Mouse (Mus musculus): ENCODE results near the gene Arl8a. TPM values are rescaled to one million over a fixed set of nuclear protein-coding genes. Genes with fewer than 3 reads are reported as not detected.

Arl8a gene
- total and polyA plus RNA-seq, 3 experiments = 45.0 to 99.6 (median 93.7) TPM

DNA sequence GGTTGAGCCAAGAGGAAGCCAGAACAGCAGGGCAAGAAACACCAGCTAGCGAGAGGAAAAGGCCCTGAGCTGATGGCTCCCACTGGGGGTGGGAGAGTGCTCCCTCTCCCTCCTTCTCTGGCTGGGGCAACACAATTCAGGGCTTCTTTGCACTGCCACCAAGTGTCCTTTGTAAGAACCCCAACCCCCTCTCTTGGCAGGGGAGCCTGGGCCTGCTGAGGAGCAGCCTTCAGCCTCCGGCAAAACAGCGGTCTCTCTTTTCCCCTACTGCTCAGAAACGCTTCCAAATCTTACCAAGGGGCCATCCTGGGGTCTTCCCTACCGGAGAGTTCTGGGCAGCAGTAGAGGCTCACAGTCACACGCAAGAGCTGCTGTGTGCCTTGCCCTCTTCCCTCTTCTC, 16.1 kb downstream of the Arl8a start:
- no peaks in the 10 kb centered on the region for H3K9me3 ChIP-seq (replicated peaks)
- TF ChIP-seq GATA2 (IDR thresholded peaks at IDR 0.05; ENCODE audit: borderline replicate concordance, low read depth, low read length) (no peak), TAL1 (conservative IDR thresholded peaks at IDR 0.05; ENCODE audit: low read depth, low read length) (no peak), POLR2AphosphoS5 (IDR thresholded peaks at IDR 0.05; ENCODE audit: insufficient replicate concordance, low read depth, low read length) (no peak)
- peaks cover 37% of the 10 kb centered on the region for H3K27me3 ChIP-seq (ENCODE audit: insufficient read depth, low read length)
- no peak for DNase-seq (ENCODE audit: low spot score)
- ATAC-seq (ENCODE audit: extremely low read depth, insufficient number of reproducible peaks, low FRiP score, poor library complexity, severe bottlenecking) = no peak
- H3K4me3 ChIP-seq (ENCODE audit: low read depth, low read length) = no peak overlapping the region
- H3K36me3 ChIP-seq (replicated peaks) = no peaks in the 10 kb centered on the region
- no peaks in the 10 kb centered on the region for H3K4me1 ChIP-seq (ENCODE audit: insufficient read depth, low read depth, low read length)

DNA sequence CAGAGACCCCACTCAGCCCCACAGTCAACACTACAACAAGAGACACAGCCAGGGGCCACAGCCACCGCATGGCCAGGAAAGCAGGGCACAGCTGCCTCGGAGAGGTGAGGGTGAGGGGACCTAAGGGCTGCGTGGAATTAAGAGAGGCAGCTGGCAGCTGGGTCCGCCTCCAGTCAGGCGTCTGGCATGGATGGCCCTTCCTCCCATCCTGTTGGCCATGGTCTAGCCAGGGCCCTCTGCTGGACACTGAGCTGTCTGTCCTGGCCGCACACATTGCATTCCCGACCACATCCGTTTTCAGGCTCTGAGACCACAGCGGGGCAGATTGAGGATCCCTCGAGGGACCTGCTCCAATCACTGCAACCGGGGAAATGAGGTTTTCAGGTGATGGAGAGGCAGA, 20.8 kb downstream of the Arl8a start, which contains the start of gene Gpr37l1:
Gene Gpr37l1, minus strand, starts transcription at position 247 of the 400 bp plus-strand sequence.
- TF ChIP-seq GATA2 (IDR thresholded peaks at IDR 0.05; ENCODE audit: borderline replicate concordance, low read depth, low read length) = no peak
- no peak for TF ChIP-seq TAL1 (conservative IDR thresholded peaks at IDR 0.05; ENCODE audit: low read depth, low read length)
- no peak for TF ChIP-seq CTCF (IDR thresholded peaks at IDR 0.05; ENCODE audit: low read depth, low read length)
- TF ChIP-seq POLR2AphosphoS5 (IDR thresholded peaks at IDR 0.05; ENCODE audit: insufficient replicate concordance, low read depth, low read length) = no peak
- no peak for TF ChIP-seq GATA1 (IDR thresholded peaks at IDR 0.05; ENCODE audit: borderline replicate concordance, low read length)
- DNase-seq (ENCODE audit: low spot score) (no peak), ATAC-seq (ENCODE audit: extremely low read depth, insufficient number of reproducible peaks, low FRiP score, poor library complexity, severe bottlenecking) (no peak)
- Histone ChIP-seq H3K4me1 (ENCODE audit: insufficient read depth, low read depth, low read length) (no peaks in the 10 kb centered on the region), H3K4me3 (ENCODE audit: low read depth, low read length) (no peak within 1 kb of the TSS), H3K9me3 (replicated peaks) (no peaks in the 10 kb centered on the region), H3K36me3 (replicated peaks) (no peaks in the 10 kb centered on the region), H3K27me3 (ENCODE audit: insufficient read depth, low read length) (peaks cover 24% of the 10 kb centered on the region)

DNA sequence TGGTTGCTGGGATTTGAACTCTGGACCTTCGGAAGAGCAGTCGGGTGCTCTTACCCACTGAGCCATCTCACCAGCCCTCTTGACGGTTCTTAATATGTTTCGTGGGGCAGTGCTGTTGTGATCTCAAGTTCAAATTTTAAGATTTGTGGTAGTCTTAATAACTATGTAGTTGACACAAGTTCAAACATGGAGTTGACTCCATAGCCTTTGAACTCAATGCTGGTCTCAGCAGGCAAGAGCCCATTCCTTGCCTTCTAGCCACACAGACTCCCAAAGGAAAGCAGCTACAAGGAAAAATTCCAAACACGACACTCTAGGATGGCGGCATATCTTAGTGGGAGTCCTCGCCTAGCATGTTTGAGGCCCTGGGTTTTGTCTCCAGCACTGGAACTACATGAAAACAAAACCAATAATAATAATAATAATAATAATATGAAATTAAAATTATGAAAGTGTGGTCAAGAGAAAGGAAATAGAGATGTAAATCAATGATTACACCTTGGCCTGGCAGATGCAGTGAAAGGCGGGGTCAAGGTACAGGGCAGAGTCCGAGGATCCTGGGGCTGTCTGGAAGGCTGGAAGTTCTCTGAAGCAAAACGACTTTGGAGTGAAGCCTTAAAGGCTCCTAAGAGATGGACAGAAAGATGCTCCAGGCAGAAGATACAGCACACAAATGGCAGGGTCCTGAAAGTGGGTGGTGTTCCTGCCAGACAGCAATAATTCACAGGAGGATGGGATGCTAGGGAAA, 22.0 kb downstream of the Arl8a start:
- ATAC-seq (ENCODE audit: extremely low read depth, insufficient number of reproducible peaks, low FRiP score, poor library complexity, severe bottlenecking) (no peak), DNase-seq (ENCODE audit: low spot score) (no peak)
- Histone ChIP-seq H3K4me3 (ENCODE audit: low read depth, low read length) (no peak overlapping the region), H3K9me3 (replicated peaks) (no peaks in the 10 kb centered on the region), H3K36me3 (replicated peaks) (no peaks in the 10 kb centered on the region), H3K4me1 (ENCODE audit: insufficient read depth, low read depth, low read length) (no peaks in the 10 kb centered on the region), H3K27me3 (ENCODE audit: insufficient read depth, low read length) (peaks cover 25% of the 10 kb centered on the region)
- TF ChIP-seq POLR2AphosphoS5 (IDR thresholded peaks at IDR 0.05; ENCODE audit: insufficient replicate concordance, low read depth, low read length) = no peak
- no peak for TF ChIP-seq TAL1 (conservative IDR thresholded peaks at IDR 0.05; ENCODE audit: low read depth, low read length)

DNA sequence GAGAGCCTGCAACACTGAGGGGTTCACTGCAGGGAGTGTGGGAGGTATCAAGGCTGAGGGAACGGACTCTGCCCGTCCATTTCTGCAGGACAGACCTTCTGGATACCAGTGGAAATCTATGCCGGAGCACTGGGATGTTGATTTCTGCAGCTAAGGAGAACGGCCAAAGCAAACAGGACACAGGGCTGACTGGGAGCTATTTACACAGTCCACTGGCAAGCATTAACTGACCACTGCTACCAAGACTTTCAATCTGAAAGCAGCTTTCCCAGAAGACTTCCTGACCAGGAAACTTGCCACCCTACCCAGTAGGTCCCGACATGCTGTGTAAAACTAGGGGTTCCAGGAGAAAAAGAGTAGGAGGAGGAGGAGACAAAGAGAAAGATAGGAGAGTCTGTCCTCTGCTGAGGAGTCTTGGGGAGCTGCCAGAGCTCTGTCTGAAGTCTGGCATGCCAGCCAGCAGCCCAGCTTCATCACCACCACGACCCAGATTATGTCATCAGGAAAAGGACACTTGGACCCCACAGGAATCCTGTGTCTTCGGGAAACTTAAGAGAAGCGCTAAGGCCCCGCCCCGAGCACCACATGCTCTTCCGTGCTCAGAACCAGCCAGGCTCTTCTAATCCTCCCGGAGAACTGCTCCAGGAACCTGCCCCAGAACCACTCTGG, 23.1 kb downstream of the Arl8a start:
- DNase-seq (ENCODE audit: low spot score) (no peak), ATAC-seq (ENCODE audit: extremely low read depth, insufficient number of reproducible peaks, low FRiP score, poor library complexity, severe bottlenecking) (no peak)
- H3K9me3 ChIP-seq (replicated peaks) = no peaks in the 10 kb centered on the region
- H3K4me1 ChIP-seq (ENCODE audit: insufficient read depth, low read depth, low read length) = no peaks in the 10 kb centered on the region
- H3K36me3 ChIP-seq (replicated peaks) = no peaks in the 10 kb centered on the region
- peaks cover 25% of the 10 kb centered on the region for H3K27me3 ChIP-seq (ENCODE audit: insufficient read depth, low read length)
- TF ChIP-seq TAL1 (conservative IDR thresholded peaks at IDR 0.05; ENCODE audit: low read depth, low read length) (no peak), POLR2AphosphoS5 (IDR thresholded peaks at IDR 0.05; ENCODE audit: insufficient replicate concordance, low read depth, low read length) (no peak), GATA1 (IDR thresholded peaks at IDR 0.05; ENCODE audit: borderline replicate concordance, low read length) (no peak), GATA2 (IDR thresholded peaks at IDR 0.05; ENCODE audit: borderline replicate concordance, low read depth, low read length) (no peak), CTCF (IDR thresholded peaks at IDR 0.05; ENCODE audit: low read depth, low read length) (no peak)
- H3K4me3 ChIP-seq (ENCODE audit: low read depth, low read length) = no peak overlapping the region

DNA sequence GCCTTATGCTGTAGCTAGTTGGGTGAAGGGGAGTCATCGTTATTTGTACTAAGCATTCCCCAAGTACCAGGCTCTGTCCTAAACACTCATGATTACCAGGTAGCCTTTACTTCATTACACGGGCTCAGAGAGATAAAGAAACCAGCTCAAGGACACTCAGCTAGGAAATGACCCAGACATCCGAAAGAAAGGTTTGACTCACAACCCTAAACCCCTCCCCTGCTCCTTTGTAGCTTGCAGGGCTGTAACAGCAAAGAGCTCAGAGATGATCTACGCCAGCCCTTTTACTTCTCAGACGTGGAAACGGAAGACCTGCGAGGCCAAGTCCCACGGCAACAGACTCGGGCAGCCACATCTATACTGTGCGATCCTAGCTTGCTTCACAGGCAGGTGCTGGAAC, 23.7 kb downstream of the Arl8a start:
- Histone ChIP-seq H3K27me3 (ENCODE audit: insufficient read depth, low read length) (peaks cover 22% of the 10 kb centered on the region), H3K4me3 (ENCODE audit: low read depth, low read length) (no peak overlapping the region), H3K4me1 (ENCODE audit: insufficient read depth, low read depth, low read length) (no peaks in the 10 kb centered on the region), H3K36me3 (replicated peaks) (no peaks in the 10 kb centered on the region), H3K9me3 (replicated peaks) (no peaks in the 10 kb centered on the region)
- no peak for ATAC-seq (ENCODE audit: extremely low read depth, insufficient number of reproducible peaks, low FRiP score, poor library complexity, severe bottlenecking)
- no peak for DNase-seq (ENCODE audit: low spot score)
- no peak for TF ChIP-seq GATA1 (IDR thresholded peaks at IDR 0.05; ENCODE audit: borderline replicate concordance, low read length)
- no peak for TF ChIP-seq POLR2AphosphoS5 (IDR thresholded peaks at IDR 0.05; ENCODE audit: insufficient replicate concordance, low read depth, low read length)
- TF ChIP-seq TAL1 (conservative IDR thresholded peaks at IDR 0.05; ENCODE audit: low read depth, low read length) = no peak
- TF ChIP-seq CTCF (IDR thresholded peaks at IDR 0.05; ENCODE audit: low read depth, low read length) = no peak
- TF ChIP-seq GATA2 (IDR thresholded peaks at IDR 0.05; ENCODE audit: borderline replicate concordance, low read depth, low read length) = no peak

DNA sequence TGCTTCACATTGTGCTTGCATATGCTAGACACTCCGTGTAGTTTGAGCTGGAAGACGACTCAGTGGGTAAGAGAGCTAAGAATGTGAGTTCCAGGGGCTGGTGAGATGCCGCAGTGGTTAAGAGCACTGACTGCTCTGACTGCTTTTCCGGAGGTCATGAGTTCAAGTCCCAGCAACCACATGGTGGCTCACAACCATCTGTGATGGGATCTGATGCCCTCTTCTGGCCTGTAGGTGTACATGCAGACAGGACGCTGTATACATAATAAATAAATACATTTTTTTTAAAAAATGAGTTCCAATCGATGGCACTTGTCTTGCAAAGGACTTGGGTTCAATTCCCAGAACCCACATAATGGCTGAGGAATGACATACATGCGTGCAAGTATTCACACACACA, 24.6 kb downstream of the Arl8a start:
- TF ChIP-seq CTCF (IDR thresholded peaks at IDR 0.05; ENCODE audit: low read depth, low read length) (no peak), GATA1 (IDR thresholded peaks at IDR 0.05; ENCODE audit: borderline replicate concordance, low read length) (no peak), TAL1 (conservative IDR thresholded peaks at IDR 0.05; ENCODE audit: low read depth, low read length) (no peak), GATA2 (IDR thresholded peaks at IDR 0.05; ENCODE audit: borderline replicate concordance, low read depth, low read length) (no peak), POLR2AphosphoS5 (IDR thresholded peaks at IDR 0.05; ENCODE audit: insufficient replicate concordance, low read depth, low read length) (no peak)
- ATAC-seq (ENCODE audit: extremely low read depth, insufficient number of reproducible peaks, low FRiP score, poor library complexity, severe bottlenecking) (no peak), DNase-seq (ENCODE audit: low spot score) (no peak)
- Histone ChIP-seq H3K9me3 (replicated peaks) (no peaks in the 10 kb centered on the region), H3K4me1 (ENCODE audit: insufficient read depth, low read depth, low read length) (no peaks in the 10 kb centered on the region), H3K36me3 (replicated peaks) (no peaks in the 10 kb centered on the region), H3K27me3 (ENCODE audit: insufficient read depth, low read length) (peaks cover 22% of the 10 kb centered on the region), H3K4me3 (ENCODE audit: low read depth, low read length) (no peak overlapping the region)
